In genomic region chr13:113031351-113031750, GRCm38 (mm10) we compare ENCODE assay signal across 9 mouse cellular contexts. TPM values are rescaled to one million over a fixed set of nuclear protein-coding genes. Genes with fewer than 3 reads are reported as not detected.
DNase-seq lines count a peak whose midpoint lies in the region; ATAC-seq lines count a peak whose summit lies in the region.
"Had no signal": no experiment of that assay in that cellular context is flagged by ENCODE, and none has a peak within 500 bp of the region (broad histone marks: within the 10 kb centered on the region; RNA-seq: fewer than 3 reads in every experiment).

No protein-coding gene starts in this region.

- peaks cover 56% of the 10 kb centered on the region for H3K27me3 ChIP-seq in forebrain, embryonic 12.5 days
- H3K27me3 ChIP-seq in liver, embryonic 13.5 days: peaks cover 84% of the 10 kb centered on the region

- WGBS in forebrain, embryonic 12.5 days: 3% methylated on average over 7 of the region's 7 CpGs
- 2% methylated on average over 7 of the region's 7 CpGs for WGBS in liver, embryonic 13.5 days (ENCODE audit: insufficient replicate concordance)

- H3K4me2 ChIP-seq in forebrain, embryonic 12.5 days: peak overlapping the region; percentile 87
- peak overlapping the region; percentile 66 for H3K4me2 ChIP-seq in liver, embryonic 13.5 days

- no peak overlapping the region; the same call in 1 of the 2 replicates for H3K27ac ChIP-seq in forebrain, embryonic 12.5 days
- H3K27ac ChIP-seq in liver, embryonic 13.5 days: no peak overlapping the region

- no peaks in the 10 kb centered on the region for H3K36me3 ChIP-seq in forebrain, embryonic 12.5 days (replicated peaks)
- no peaks in the 10 kb centered on the region for H3K36me3 ChIP-seq in liver, embryonic 13.5 days

- peak; percentile 18 to 26 for DNase-seq in cerebellum, postnatal 10 days
- DNase-seq in cerebellum, adult 11 months: no peak
- peak; percentile 37 for DNase-seq in CD4-positive helper T cell, adult 2 months (ENCODE audit: low read depth, low spot score)
- DNase-seq in liver, embryonic 13.5 days: no peak
- no peak for DNase-seq in urinary bladder, postnatal 14 days (ENCODE audit: low spot score)
- DNase-seq in thymus, postnatal 14 days: no peak
- DNase-seq in left cerebral cortex, postnatal 36 days (ENCODE audit: low spot score in 2 of 2): no peak

- H3K9me3 ChIP-seq in forebrain, embryonic 12.5 days: no peaks in the 10 kb centered on the region
- no peaks in the 10 kb centered on the region for H3K9me3 ChIP-seq in liver, embryonic 13.5 days (replicated peaks)

- intact Hi-C loops in left cerebral cortex, postnatal 36 days (cut with DNase I): no loop called here

- peak overlapping the region; percentile 60 for H3K9ac ChIP-seq in forebrain, embryonic 12.5 days
- no peak overlapping the region for H3K9ac ChIP-seq in liver, embryonic 13.5 days

- ATAC-seq in forebrain, embryonic 12.5 days (ENCODE audit: low FRiP score): peak; percentile 2; the same call in 1 of the 2 replicates
- no peak for ATAC-seq in liver, embryonic 13.5 days (ENCODE audit: low read depth)

- H3K4me3 ChIP-seq in forebrain, embryonic 12.5 days (replicated peaks): peak overlapping the region; percentile 51
- no peak overlapping the region for H3K4me3 ChIP-seq in liver, embryonic 13.5 days (replicated peaks)

- H3K4me1 ChIP-seq in forebrain, embryonic 12.5 days: peaks cover 25% of the 10 kb centered on the region
- peaks cover 19% of the 10 kb centered on the region for H3K4me1 ChIP-seq in liver, embryonic 13.5 days (replicated peaks)

RNA-seq across cellular contexts. Expression of gene Cdc20b, which starts 3.6 kb away (rescaled TPM):
- polyA plus RNA-seq in forebrain, embryonic 12.5 days (2016; fragmentation: Nextera tagmentation; extraction: Ambion mirVana): 0.97 and 1.3 TPM in 2 replicates
- not detected in 2 replicates for polyA plus RNA-seq in liver, embryonic 13.5 days (2015; fragmentation: Nextera tagmentation; extraction: Ambion mirVana)
- total RNA-seq in left cerebral cortex, postnatal 36 days (2021): not detected
- total RNA-seq: left cerebral cortex, postnatal 25 days had no signal

RNA-seq across cellular contexts. Expression of gene Gpx8, which starts 14.9 kb away (rescaled TPM):
- 77.0 and 81.2 TPM in 2 replicates for polyA plus RNA-seq in forebrain, embryonic 12.5 days (2016; fragmentation: Nextera tagmentation; extraction: Ambion mirVana)
- polyA plus RNA-seq in liver, embryonic 13.5 days (2015; fragmentation: Nextera tagmentation; extraction: Ambion mirVana): 10.0 and 12.2 TPM in 2 replicates
- 1 to 10 TPM; 9.3 to 9.5 TPM for total RNA-seq in left cerebral cortex, postnatal 36 days (2021)

RNA-seq across cellular contexts. Expression of gene Mcidas, which starts 37.7 kb away (rescaled TPM):
- 2.2 and 3.6 TPM in 2 replicates for polyA plus RNA-seq in forebrain, embryonic 12.5 days (2016; fragmentation: Nextera tagmentation; extraction: Ambion mirVana)
- polyA plus RNA-seq in liver, embryonic 13.5 days (2015; fragmentation: Nextera tagmentation; extraction: Ambion mirVana): not detected in 2 replicates
- total RNA-seq in left cerebral cortex, postnatal 36 days (2021): under 1 TPM; 0.39 to 0.69 TPM

RNA-seq across cellular contexts. Expression of gene Ccno, which starts 43.7 kb away (rescaled TPM):
- 4.4 and 7.2 TPM in 2 replicates for polyA plus RNA-seq in forebrain, embryonic 12.5 days (2016; fragmentation: Nextera tagmentation; extraction: Ambion mirVana)
- polyA plus RNA-seq in liver, embryonic 13.5 days (2015; fragmentation: Nextera tagmentation; extraction: Ambion mirVana): 0.15 TPM in 1 of 2 replicates, not detected in the other
- 1 to 10 TPM; 1.7 to 1.8 TPM for total RNA-seq in left cerebral cortex, postnatal 36 days (2021)

Comparison
In these comparisons a context has a peak if more than half of its experiments do, and no peak if none do; other contexts are left out.
1. DNase-seq: peak in cerebellum, postnatal 10 days (2 of 2) and CD4-positive helper T cell, adult 2 months (single experiment); none in cerebellum, adult 11 months (single experiment), liver, embryonic 13.5 days (single experiment), urinary bladder, postnatal 14 days (single experiment), thymus, postnatal 14 days (single experiment) and left cerebral cortex, postnatal 36 days (0 of 2).